In the genomic region with DNA sequence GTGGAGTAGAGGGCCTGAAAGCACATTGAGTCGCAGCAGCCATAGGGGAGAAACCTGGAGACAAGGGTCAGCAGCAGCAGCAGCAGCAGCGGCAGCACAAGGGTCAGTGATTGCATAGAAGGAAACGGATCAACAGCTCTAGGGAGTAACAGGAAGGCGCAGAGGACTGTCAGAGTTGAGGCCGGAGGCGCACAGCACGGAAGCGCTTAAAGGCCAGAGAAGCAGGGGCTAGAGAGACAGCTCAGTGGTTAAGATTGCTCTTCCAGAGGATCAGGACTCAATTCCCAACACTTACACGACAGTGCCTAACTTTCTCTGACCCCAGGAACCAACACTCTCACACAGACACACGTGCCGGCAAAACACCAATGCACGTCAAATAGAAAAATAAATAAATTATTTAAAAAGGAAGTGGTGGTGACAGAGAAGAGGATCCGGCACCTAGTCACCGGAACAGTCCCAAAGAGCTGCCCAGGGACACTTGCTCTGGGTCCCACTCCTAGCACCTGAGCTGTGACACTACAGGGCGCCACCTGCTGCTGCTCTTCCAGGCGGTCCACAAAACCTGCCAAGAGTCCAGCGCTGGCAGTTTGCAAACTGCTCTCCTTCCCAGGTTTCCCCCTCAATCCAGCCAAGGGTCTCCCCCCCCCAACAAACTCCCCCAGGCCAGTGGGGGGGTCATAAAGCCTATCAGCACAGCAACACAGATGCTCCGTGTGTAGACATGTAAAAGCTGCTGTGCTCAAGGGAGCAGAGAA, we compare ENCODE assay signal across 7 mouse cellular contexts. TPM values are rescaled to one million over a fixed set of nuclear protein-coding genes. Genes with fewer than 3 reads are reported as not detected.
DNase-seq lines count a peak whose midpoint lies in the region; ATAC-seq and TF ChIP-seq lines count a peak whose summit lies in the region.

No protein-coding gene starts in this region.

- no peaks in the 10 kb centered on the region for H3K36me3 ChIP-seq in ES-Bruce4 (ENCODE audit: control insufficient read depth, insufficient read depth, low read length, poor library complexity, severe bottlenecking)
- H3K36me3 ChIP-seq in hindbrain, embryonic 13.5 days: peaks cover 8% of the 10 kb centered on the region; the same call in 1 of the 2 replicates
- peaks cover 42% of the 10 kb centered on the region for H3K36me3 ChIP-seq in liver, embryonic 12.5 days

- H3K4me1 ChIP-seq in ES-Bruce4 (ENCODE audit: control insufficient read depth, insufficient read depth, low read length): no peaks in the 10 kb centered on the region
- peaks cover 11% of the 10 kb centered on the region for H3K4me1 ChIP-seq in brown adipose tissue, adult 24 weeks (ENCODE audit: control insufficient read depth, insufficient read depth, insufficient read length, low read length)
- H3K4me1 ChIP-seq in hindbrain, embryonic 13.5 days (replicated peaks): peaks cover 43% of the 10 kb centered on the region
- H3K4me1 ChIP-seq in liver, embryonic 12.5 days: peaks cover 83% of the 10 kb centered on the region

- WGBS in hindbrain, embryonic 13.5 days: 77% methylated on average over 18 of the region's 18 CpGs
- 29% methylated on average over 18 of the region's 18 CpGs for WGBS in liver, embryonic 12.5 days (ENCODE audit: insufficient replicate concordance)

- no peak for TF ChIP-seq POLR2A in ES-Bruce4 (IDR thresholded peaks at IDR 0.05; ENCODE audit: insufficient read depth, low read length)

- TF ChIP-seq EP300 in ES-Bruce4 (IDR thresholded peaks at IDR 0.05; ENCODE audit: insufficient read depth, low read depth, low read length): no peak

- H3K4me2 ChIP-seq in hindbrain, embryonic 13.5 days: peak overlapping the region; percentile 81; the same call in 1 of the 2 replicates
- H3K4me2 ChIP-seq in liver, embryonic 12.5 days: peak overlapping the region; percentile 88

- H3K27ac ChIP-seq in ES-Bruce4 (ENCODE audit: insufficient read depth, low read length): no peak overlapping the region
- peak overlapping the region; percentile 68 for H3K27ac ChIP-seq in brown adipose tissue, adult 24 weeks (replicated peaks; ENCODE audit: low read depth, low read length)
- H3K27ac ChIP-seq in hindbrain, embryonic 13.5 days: no peak overlapping the region
- H3K27ac ChIP-seq in liver, embryonic 12.5 days: peak overlapping the region; percentile 99

- H3K9ac ChIP-seq in ES-Bruce4 (ENCODE audit: low read depth, poor library complexity, severe bottlenecking): no peak overlapping the region
- H3K9ac ChIP-seq in hindbrain, embryonic 13.5 days: peak overlapping the region; percentile 20; the same call in 1 of the 2 replicates
- peak overlapping the region; percentile 98 for H3K9ac ChIP-seq in liver, embryonic 12.5 days

- no peak for ATAC-seq in hindbrain, embryonic 13.5 days (ENCODE audit: low FRiP score)
- ATAC-seq in liver, embryonic 12.5 days: peak; percentile 40; the same call in 1 of the 2 replicates
- ATAC-seq in activated CD4-positive, CD25-positive, alpha-beta regulatory T cell, adult 4 months: no peak

- no peaks in the 10 kb centered on the region for H3K9me3 ChIP-seq in ES-Bruce4 (replicated peaks; ENCODE audit: control insufficient read depth, insufficient read depth, low read length, poor library complexity, severe bottlenecking)
- H3K9me3 ChIP-seq in hindbrain, embryonic 13.5 days: no peaks in the 10 kb centered on the region
- H3K9me3 ChIP-seq in liver, embryonic 12.5 days (replicated peaks): no peaks in the 10 kb centered on the region

- no peak overlapping the region for H3K4me3 ChIP-seq in ES-Bruce4 (ENCODE audit: low read depth, low read length)
- H3K4me3 ChIP-seq in brown adipose tissue, adult 24 weeks (ENCODE audit: insufficient read depth, low read depth, low read length): peak overlapping the region; percentile 44
- no peak overlapping the region for H3K4me3 ChIP-seq in hindbrain, embryonic 13.5 days
- peak overlapping the region; percentile 90 for H3K4me3 ChIP-seq in liver, embryonic 12.5 days

- H3K27me3 ChIP-seq in ES-Bruce4 (ENCODE audit: control insufficient read depth, insufficient read depth, low read length, poor library complexity, severe bottlenecking): no peaks in the 10 kb centered on the region
- no peaks in the 10 kb centered on the region for H3K27me3 ChIP-seq in hindbrain, embryonic 13.5 days
- no peaks in the 10 kb centered on the region for H3K27me3 ChIP-seq in liver, embryonic 12.5 days (replicated peaks)

- peak; percentile 49 for TF ChIP-seq CTCF in ES-Bruce4 (IDR thresholded peaks at IDR 0.05; ENCODE audit: low read depth, low read length)

- no peak for DNase-seq in right cerebral cortex, postnatal 14 days
- DNase-seq in right cerebral cortex, postnatal 25 days: no peak

RNA-seq across cellular contexts. Expression of gene Stx2, which starts 2.2 kb away (rescaled TPM):
- polyA plus RNA-seq in ES-Bruce4 (2011; ENCODE audit: insufficient read depth, insufficient read length, low read depth, missing spikeins): 19.8 and 25.9 TPM in 2 replicates
- 5.5 and 8.2 TPM in 2 replicates for polyA plus RNA-seq in brown adipose tissue, adult 24 weeks (2012; ENCODE audit: insufficient read depth, insufficient read length, missing spikeins)
- 18.0 and 21.1 TPM in 2 replicates for polyA plus RNA-seq in hindbrain, embryonic 13.5 days (2015; fragmentation: Nextera tagmentation; extraction: Ambion mirVana)
- polyA plus RNA-seq in liver, embryonic 12.5 days (2016; fragmentation: Nextera tagmentation; extraction: Ambion mirVana): 95.8 and 106 TPM in 2 replicates
- polyA plus RNA-seq in activated CD4-positive, CD25-positive, alpha-beta regulatory T cell, adult 4 months (2017; shearing (Covaris generic)): 1 to 10 TPM in 1 of 2 experiments, under 1 TPM in 1; 0.88 to 3.0 TPM

RNA-seq across cellular contexts. Expression of gene Ran, which starts 13.7 kb away (rescaled TPM):
- polyA plus RNA-seq in ES-Bruce4 (2011; ENCODE audit: insufficient read depth, insufficient read length, low read depth, missing spikeins): 669 and 685 TPM in 2 replicates
- 71.5 and 92.5 TPM in 2 replicates for polyA plus RNA-seq in brown adipose tissue, adult 24 weeks (2012; ENCODE audit: insufficient read depth, insufficient read length, missing spikeins)
- polyA plus RNA-seq in hindbrain, embryonic 13.5 days (2015; fragmentation: Nextera tagmentation; extraction: Ambion mirVana): 416 and 421 TPM in 2 replicates
- polyA plus RNA-seq in liver, embryonic 12.5 days (2016; fragmentation: Nextera tagmentation; extraction: Ambion mirVana): 682 and 694 TPM in 2 replicates
- 100 to 1,000 TPM; 320 to 324 TPM for polyA plus RNA-seq in activated CD4-positive, CD25-positive, alpha-beta regulatory T cell, adult 4 months (2017; shearing (Covaris generic))

RNA-seq across cellular contexts. Expression of gene Rimbp2, which starts 52.9 kb away (rescaled TPM):
- 0.33 and 0.40 TPM in 2 replicates for polyA plus RNA-seq in ES-Bruce4 (2011; ENCODE audit: insufficient read depth, insufficient read length, low read depth, missing spikeins)
- polyA plus RNA-seq in brown adipose tissue, adult 24 weeks (2012; ENCODE audit: insufficient read depth, insufficient read length, missing spikeins): not detected in 2 replicates
- 4.2 and 5.1 TPM in 2 replicates for polyA plus RNA-seq in hindbrain, embryonic 13.5 days (2015; fragmentation: Nextera tagmentation; extraction: Ambion mirVana)
- polyA plus RNA-seq in liver, embryonic 12.5 days (2016; fragmentation: Nextera tagmentation; extraction: Ambion mirVana): not detected in 2 replicates
- not detected for polyA plus RNA-seq in activated CD4-positive, CD25-positive, alpha-beta regulatory T cell, adult 4 months (2017; shearing (Covaris generic))

Comparison
In these comparisons a context has a peak if more than half of its experiments do, and no peak if none do; other contexts are left out.
1. H3K27ac ChIP-seq: peak in brown adipose tissue, adult 24 weeks (single experiment) and liver, embryonic 12.5 days (single experiment); none in ES-Bruce4 (single experiment) and hindbrain, embryonic 13.5 days (single experiment).
2. H3K4me3 ChIP-seq: peak in brown adipose tissue, adult 24 weeks (single experiment) and liver, embryonic 12.5 days (single experiment); none in ES-Bruce4 (single experiment) and hindbrain, embryonic 13.5 days (single experiment).